Mouse (Mus musculus): ENCODE results near the gene Rnf222.

DNA sequence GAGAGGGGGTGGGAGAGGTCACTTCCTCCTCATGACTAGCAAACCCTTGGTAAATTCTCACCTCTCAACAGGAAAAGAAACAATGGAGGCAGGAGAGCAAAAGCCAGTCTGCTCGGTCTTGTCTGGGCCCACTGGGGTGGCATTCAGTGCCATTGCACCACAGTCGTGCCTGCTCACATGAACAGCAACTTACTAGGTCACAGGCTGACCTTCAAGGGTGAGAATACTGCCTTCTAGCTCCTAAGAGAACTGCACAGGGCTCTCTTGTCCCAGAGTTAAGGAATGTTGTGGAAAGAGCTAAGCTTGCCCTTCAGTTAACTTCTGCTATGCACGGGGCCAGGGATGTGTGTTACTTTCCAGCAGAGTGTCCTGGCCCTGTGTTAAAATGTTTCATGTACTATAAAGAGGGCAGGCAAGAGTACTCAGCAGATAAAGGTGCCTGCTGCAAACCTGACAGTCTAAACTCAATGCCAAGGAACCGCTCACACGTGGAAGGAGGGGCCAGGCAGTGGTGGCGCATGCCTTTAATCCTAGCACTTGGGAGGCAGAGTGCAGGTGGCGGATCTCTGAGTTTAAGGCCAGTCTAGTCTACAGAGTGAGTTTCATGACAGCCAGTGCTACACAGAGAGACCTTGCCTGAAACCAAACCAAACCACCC, 20.6 kb downstream of the Rnf222 start:
- no peak for TF ChIP-seq CTCF (conservative IDR thresholded peaks at IDR 0.05; ENCODE audit: low read length)
- TF ChIP-seq POU5F1 (IDR thresholded peaks at IDR 0.05; ENCODE audit: borderline replicate concordance, low read length) = no peak
- no peak for TF ChIP-seq NANOG (IDR thresholded peaks at IDR 0.05; ENCODE audit: borderline replicate concordance, low read length)

All from E14TG2a.4 (cell line).